Mouse (Mus musculus): Measurements from ENCODE around the gene Gckr. TPM values are rescaled to one million over a fixed set of nuclear protein-coding genes. Genes with fewer than 3 reads are reported as not detected.

Gene Gckr
- total and polyA plus RNA-seq, 3 experiments, result not detected

- dilution Hi-C loops (cut with MboI; ENCODE audit: extremely low pct_ligation_motif_present, extremely low pct_unique_long_range_greater_than_20kb, low sequenced_read_pairs), result no loop called here
- peak; percentile 29 for DNase-seq (ENCODE audit: extremely low read depth)
- H3K4me3 ChIP-seq (replicated peaks in 1 of 3; ENCODE audit: low read depth in 2 of 3, low read length in 2 of 3, poor library complexity in 1 of 3), result no peak overlapping the region
- H3K79me2 ChIP-seq (replicated peaks; ENCODE audit: control insufficient read depth, extremely low read depth, insufficient read depth, poor library complexity, severe bottlenecking), result no peaks in the 10 kb centered on the region
- H3K4me1 ChIP-seq (ENCODE audit: control insufficient read depth in 1 of 2, insufficient read depth in 2 of 2), result peaks cover 2 to 3% of the 10 kb centered on the region in 2 experiments; a peak in 3 of 4 replicates
- peaks cover 69% of the 10 kb centered on the region for H3K27me3 ChIP-seq (replicated peaks)
- no peak overlapping the region for H3K9ac ChIP-seq (ENCODE audit: insufficient read depth, low read depth)
- H3K27ac ChIP-seq (ENCODE audit: insufficient read depth, low read depth), result no peak overlapping the region
- no peaks in the 10 kb centered on the region for H3K36me3 ChIP-seq (replicated peaks in 1 of 2; ENCODE audit: control insufficient read depth in 1 of 2, insufficient read depth in 1 of 2, low read length in 1 of 2)
- peak; percentile 51; the same call in 1 of the 2 replicates for TF ChIP-seq MEF2A (IDR thresholded peaks at IDR 0.05; ENCODE audit: borderline replicate concordance, low read depth, low read length)
- TF ChIP-seq CTCF (conservative IDR thresholded peaks at IDR 0.05 in 1 of 2, IDR thresholded peaks at IDR 0.05 in 1 of 2; ENCODE audit: low read depth in 2 of 2, low read length in 2 of 2), result peak in 1 of 2 experiments; percentile 42; a peak in 2 of 4 replicates
- no peak for TF ChIP-seq UBTF (IDR thresholded peaks at IDR 0.05; ENCODE audit: low read depth, low read length)
- peak; percentile 97 for TF ChIP-seq ZNF384 (IDR thresholded peaks at IDR 0.05; ENCODE audit: low read depth, low read length)
- H3K4me2 ChIP-seq (ENCODE audit: insufficient read depth, low read depth, poor library complexity, severe bottlenecking), result no peak overlapping the region
- in situ Hi-C loops (cut with MboI; ENCODE audit: low pct_ligation_motif_present, low pct_unique_long_range_greater_than_20kb, low sequenced_read_pairs), result no loop called here
- peaks cover 12% of the 10 kb centered on the region for H3K9me3 ChIP-seq (replicated peaks; ENCODE audit: low read length)
Measured at GRCm38 (mm10) chr5:31301866-31302265, 4.6 kb downstream of the Gckr start.

- dilution Hi-C loops (cut with MboI; ENCODE audit: extremely low pct_ligation_motif_present, extremely low pct_unique_long_range_greater_than_20kb, low sequenced_read_pairs), result no loop called here
- Histone ChIP-seq H3K9me3 (replicated peaks; ENCODE audit: low read length) (peaks cover 12% of the 10 kb centered on the region), H3K4me2 (ENCODE audit: insufficient read depth, low read depth, poor library complexity, severe bottlenecking) (no peak overlapping the region), H3K9ac (ENCODE audit: insufficient read depth, low read depth) (no peak overlapping the region), H3K27me3 (replicated peaks) (peaks cover 69% of the 10 kb centered on the region), H3K4me3 (replicated peaks in 1 of 3; ENCODE audit: low read depth in 2 of 3, low read length in 2 of 3, poor library complexity in 1 of 3) (no peak overlapping the region), H3K4me1 (ENCODE audit: control insufficient read depth in 1 of 2, insufficient read depth in 2 of 2) (peaks cover 0 to 2% of the 10 kb centered on the region in 2 experiments; a peak in 2 of 4 replicates), H3K27ac (ENCODE audit: insufficient read depth, low read depth) (no peak overlapping the region), H3K36me3 (replicated peaks in 1 of 2; ENCODE audit: control insufficient read depth in 1 of 2, insufficient read depth in 1 of 2, low read length in 1 of 2) (no peaks in the 10 kb centered on the region), H3K79me2 (replicated peaks; ENCODE audit: control insufficient read depth, extremely low read depth, insufficient read depth, poor library complexity, severe bottlenecking) (no peaks in the 10 kb centered on the region)
- TF ChIP-seq MXI1 (IDR thresholded peaks at IDR 0.05; ENCODE audit: low read depth, low read length) (no peak), PAX5 (IDR thresholded peaks at IDR 0.05; ENCODE audit: low read length) (no peak), MAX (IDR thresholded peaks at IDR 0.05; ENCODE audit: low read length) (no peak), ETS1 (conservative IDR thresholded peaks at IDR 0.05; ENCODE audit: low read depth, low read length) (no peak), ZKSCAN1 (IDR thresholded peaks at IDR 0.05; ENCODE audit: borderline replicate concordance, low read depth, low read length) (no peak), EP300 (IDR thresholded peaks at IDR 0.05; ENCODE audit: low read length) (no peak), MAFK (IDR thresholded peaks at IDR 0.05; ENCODE audit: insufficient replicate concordance, low read length) (no peak), USF2 (conservative IDR thresholded peaks at IDR 0.05; ENCODE audit: low read depth, low read length) (no peak)
- in situ Hi-C loops (cut with MboI; ENCODE audit: low pct_ligation_motif_present, low pct_unique_long_range_greater_than_20kb, low sequenced_read_pairs), result no loop called here
- DNase-seq (ENCODE audit: extremely low read depth), result no peak
Measured at GRCm38 (mm10) chr5:31303093-31303492, 5.8 kb downstream of the Gckr start.

GRCm38 (mm10) chr5:31312806-31313205 is 15.6 kb downstream of the Gckr start:
- H3K4me1 ChIP-seq (ENCODE audit: control insufficient read depth in 1 of 2, insufficient read depth in 2 of 2), result no peaks in the 10 kb centered on the region
- no peaks in the 10 kb centered on the region for H3K9me3 ChIP-seq (replicated peaks; ENCODE audit: low read length)
- no peak overlapping the region for H3K4me2 ChIP-seq (ENCODE audit: insufficient read depth, low read depth, poor library complexity, severe bottlenecking)
- no peak for DNase-seq (ENCODE audit: extremely low read depth)
- dilution Hi-C loops (cut with MboI; ENCODE audit: extremely low pct_ligation_motif_present, extremely low pct_unique_long_range_greater_than_20kb, low sequenced_read_pairs) (no loop called here), in situ Hi-C loops (cut with MboI; ENCODE audit: low pct_ligation_motif_present, low pct_unique_long_range_greater_than_20kb, low sequenced_read_pairs) (no loop called here)
- H3K79me2 ChIP-seq (replicated peaks; ENCODE audit: control insufficient read depth, extremely low read depth, insufficient read depth, poor library complexity, severe bottlenecking), result no peaks in the 10 kb centered on the region
- peaks cover 41% of the 10 kb centered on the region for H3K27me3 ChIP-seq (replicated peaks)
- no peak overlapping the region for H3K27ac ChIP-seq (ENCODE audit: insufficient read depth, low read depth)
- H3K9ac ChIP-seq (ENCODE audit: insufficient read depth, low read depth), result no peak overlapping the region
- TF ChIP-seq USF2 (conservative IDR thresholded peaks at IDR 0.05; ENCODE audit: low read depth, low read length) (no peak), POLR2A (IDR thresholded peaks at IDR 0.05; ENCODE audit: low read depth, low read length) (no peak), PAX5 (IDR thresholded peaks at IDR 0.05; ENCODE audit: low read length) (no peak), E2F4 (IDR thresholded peaks at IDR 0.05; ENCODE audit: insufficient replicate concordance, low read depth, low read length) (no peak), MYC (IDR thresholded peaks at IDR 0.05; ENCODE audit: low read depth, low read length) (no peak), MEF2A (IDR thresholded peaks at IDR 0.05; ENCODE audit: borderline replicate concordance, low read depth, low read length) (no peak), ZKSCAN1 (IDR thresholded peaks at IDR 0.05; ENCODE audit: borderline replicate concordance, low read depth, low read length) (no peak), UBTF (IDR thresholded peaks at IDR 0.05; ENCODE audit: low read depth, low read length) (no peak), POLR2AphosphoS2 (IDR thresholded peaks at IDR 0.05; ENCODE audit: low read depth, low read length) (no peak), TCF12 (IDR thresholded peaks at IDR 0.05; ENCODE audit: low read depth, low read length) (no peak)
- no peak overlapping the region for H3K4me3 ChIP-seq (replicated peaks in 1 of 3; ENCODE audit: low read depth in 2 of 3, low read length in 2 of 3, poor library complexity in 1 of 3)
- H3K36me3 ChIP-seq (replicated peaks in 1 of 2; ENCODE audit: control insufficient read depth in 1 of 2, insufficient read depth in 1 of 2, low read length in 1 of 2), result no peaks in the 10 kb centered on the region

All from CH12.LX (cell line).